Mouse (Mus musculus) urinary bladder, postnatal 14 days (tissue): ENCODE measurements around the gene Syn3.

ENCODE experiments used
- DNase-seq: peaks from one replicate; pipeline ENCODE4 v3.0.0; 2021; ENCODE audit warnings: low spot score

Gene Syn3

GRCm38 (mm10) chr10:86338121-86338715 lies 160.5 kb downstream of the Syn3 start:
- no peak for DNase-seq

DNA sequence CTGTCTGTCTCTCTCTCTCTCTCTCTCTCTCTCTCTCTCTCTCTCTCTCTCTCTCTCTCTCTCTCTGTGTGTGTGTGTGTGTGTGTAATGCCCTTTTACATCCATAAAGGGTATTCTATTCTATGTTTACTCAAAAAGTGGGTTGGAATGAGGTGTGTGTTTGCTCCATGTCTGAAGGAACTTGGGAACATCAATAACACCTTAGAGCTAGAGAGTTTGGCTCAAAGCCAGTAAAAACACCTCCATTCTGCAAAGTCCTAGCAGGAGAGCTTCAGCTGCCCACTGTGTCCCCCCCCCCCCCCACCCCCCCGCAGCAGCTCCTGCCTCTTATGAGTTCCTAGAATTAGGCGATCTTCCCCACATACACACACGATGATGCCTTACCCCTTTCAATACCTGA lies 161.5 kb downstream of the Syn3 start:
- DNase-seq: no peak

- DNase-seq: no peak
Measured at GRCm38 (mm10) chr10:86336506-86336905, 162.2 kb downstream of the Syn3 start.

DNA sequence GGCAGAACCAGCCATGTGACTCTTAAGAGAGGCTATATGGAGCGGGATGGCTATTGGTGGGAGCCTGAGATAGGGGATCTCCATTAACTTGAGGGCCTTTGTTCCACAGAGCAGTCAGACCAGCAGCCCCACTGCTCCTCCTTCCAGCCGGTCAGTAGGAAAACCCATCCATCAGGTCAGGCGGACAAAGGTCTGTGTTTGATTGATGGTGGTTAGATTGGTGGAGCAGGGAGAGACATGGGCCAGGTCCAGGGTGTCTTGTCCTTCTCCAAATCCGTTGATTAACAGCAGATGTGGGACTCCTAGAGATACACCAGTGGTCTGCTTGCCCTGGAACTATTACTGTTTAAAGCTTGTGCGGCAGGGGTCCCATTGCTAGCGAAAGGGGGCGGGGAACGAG lies 164.1 kb downstream of the Syn3 start:
- no peak for DNase-seq

DNA sequence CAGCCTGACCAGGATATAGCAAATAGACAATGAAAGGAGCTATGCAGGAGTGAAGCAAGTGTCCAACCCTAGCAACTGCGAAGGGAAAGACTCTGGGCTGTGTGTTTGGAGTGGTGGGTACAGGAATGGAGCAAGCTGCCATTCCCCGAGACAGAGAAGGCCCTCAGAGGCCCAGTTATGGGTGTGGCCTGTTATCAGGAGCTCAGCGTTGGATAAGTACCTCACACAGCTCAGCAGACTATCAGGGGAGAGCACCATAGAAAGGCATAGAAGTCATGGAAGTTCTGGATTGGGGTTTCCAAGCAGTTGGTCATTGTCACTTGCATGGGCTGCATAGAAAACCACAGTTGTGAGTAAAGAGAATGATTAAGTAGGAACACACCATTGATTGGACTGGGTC lies 165.8 kb downstream of the Syn3 start:
- no peak for DNase-seq

DNA sequence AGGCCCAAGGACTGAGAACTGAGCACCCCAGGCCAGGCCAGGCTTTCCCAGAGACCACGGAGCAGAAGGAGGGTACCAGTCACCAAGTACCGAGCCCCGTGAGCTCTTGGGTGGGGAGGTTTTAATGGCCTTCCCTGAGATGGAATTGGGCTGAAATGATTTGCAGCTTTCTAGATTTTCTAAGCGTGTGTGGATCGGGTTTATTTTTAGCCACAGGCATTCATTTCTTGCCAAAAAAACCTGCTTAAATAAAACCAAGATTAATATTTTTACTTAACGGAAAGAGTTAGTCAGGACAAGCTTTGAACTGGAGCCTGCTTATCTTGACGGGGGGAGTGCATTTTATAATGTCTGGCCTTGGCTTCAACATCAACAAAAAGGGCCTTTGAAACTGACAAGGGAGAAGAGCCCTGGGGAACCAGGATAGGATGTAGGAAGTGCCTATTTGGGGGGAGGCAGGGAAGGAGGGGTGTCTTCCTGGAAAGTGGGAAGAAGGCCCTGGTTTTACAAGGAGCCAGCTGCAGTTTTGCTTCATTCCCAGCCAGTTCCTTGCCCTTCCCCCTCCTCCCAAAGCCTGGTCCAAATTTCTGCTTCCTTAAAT lies 166.9 kb downstream of the Syn3 start:
- DNase-seq: no peak

- DNase-seq: no peak
Measured at GRCm38 (mm10) chr10:86330993-86331680, 167.6 kb downstream of the Syn3 start.

DNA sequence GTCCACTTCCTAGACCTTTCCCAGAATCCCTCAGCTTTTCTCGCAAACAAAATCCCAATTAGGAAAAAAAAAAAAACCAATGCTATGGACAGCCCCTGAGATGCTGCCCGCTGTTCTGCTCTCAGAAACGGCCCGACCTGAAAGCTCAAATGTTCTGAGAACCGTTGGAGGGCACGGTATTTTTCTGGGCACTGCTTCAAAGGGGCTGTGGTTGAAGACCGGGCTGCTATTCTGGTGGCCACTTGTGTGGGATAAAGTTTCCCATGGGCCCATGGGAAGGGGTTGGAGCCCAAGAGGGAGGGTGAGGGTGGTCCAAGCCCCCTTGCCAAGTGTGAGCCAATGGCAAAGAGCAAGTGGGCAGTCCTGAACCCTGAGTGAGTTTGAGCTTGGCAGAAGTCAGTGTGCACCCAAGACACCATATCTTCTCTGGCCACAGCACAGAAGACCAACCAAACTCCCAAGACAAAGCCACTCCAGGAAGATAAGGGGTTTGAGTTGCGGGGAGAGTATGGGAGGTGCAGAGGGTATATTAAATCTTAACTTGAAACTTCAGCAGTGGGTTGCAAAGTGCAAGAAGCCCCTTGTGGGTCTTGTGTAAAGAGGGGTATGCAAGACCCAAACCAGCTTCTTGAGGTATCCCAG lies 169.3 kb downstream of the Syn3 start:
- DNase-seq: no peak

- no peak for DNase-seq
Measured at GRCm38 (mm10) chr10:86328691-86329090, 170.0 kb downstream of the Syn3 start.

- no peak for DNase-seq
Measured at GRCm38 (mm10) chr10:86328143-86328542, 170.6 kb downstream of the Syn3 start.

DNA sequence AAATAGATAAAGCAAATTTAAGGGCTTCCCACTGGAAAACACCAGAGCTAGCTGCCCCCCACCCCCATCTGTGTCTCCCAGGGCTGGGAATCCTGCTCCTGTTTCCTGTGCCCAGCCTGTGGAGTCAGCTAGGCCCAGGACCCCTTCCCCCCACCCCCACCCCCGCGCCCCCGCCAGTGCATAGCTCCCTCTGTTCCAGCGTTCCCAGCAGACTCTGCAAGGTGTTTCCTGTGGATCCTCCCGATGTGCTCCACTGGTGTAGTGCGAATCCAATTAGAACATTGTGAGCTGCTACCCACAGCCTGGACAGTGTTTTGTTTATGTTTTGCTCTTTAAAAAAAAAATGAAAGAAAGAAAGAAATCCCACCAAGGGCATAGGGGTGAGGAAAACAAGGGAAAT lies 173.4 kb downstream of the Syn3 start:
- no peak for DNase-seq

DNA sequence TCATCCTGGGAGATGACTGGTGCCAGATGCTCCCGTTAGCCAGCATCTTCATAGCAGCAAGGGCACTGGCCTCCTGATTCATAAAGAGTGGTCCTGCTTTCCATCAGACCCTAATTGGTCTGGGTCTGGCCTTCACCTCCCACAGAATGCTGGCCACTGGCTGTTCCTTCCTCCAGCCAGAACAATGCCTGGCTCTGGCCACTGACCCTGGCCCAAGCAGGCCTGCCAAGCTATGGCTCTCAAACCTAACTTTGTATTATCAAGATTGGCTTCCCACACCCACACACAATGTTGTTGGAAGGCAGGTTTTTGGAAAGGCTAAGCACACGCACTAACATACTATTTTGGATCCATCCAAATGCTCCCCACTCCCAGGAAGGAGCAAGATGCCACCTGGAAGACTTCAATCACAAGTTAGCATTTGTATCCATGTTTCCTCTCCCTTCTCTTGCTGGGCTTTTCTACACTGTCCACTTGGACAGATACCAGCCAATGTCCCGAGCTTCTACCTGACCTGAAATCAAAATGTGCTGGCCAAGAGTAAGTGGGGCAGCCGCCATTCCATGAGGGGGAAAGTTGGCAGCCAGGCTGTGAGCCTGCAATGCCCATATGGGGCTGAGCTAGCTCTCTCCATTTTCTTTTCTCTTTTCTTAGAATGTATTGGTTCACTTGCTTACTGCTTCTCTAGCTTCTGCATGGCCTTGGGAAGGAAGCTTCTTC lies 175.3 kb downstream of the Syn3 start:
- no peak for DNase-seq

GRCm38 (mm10) chr10:86322006-86322405 lies 176.7 kb downstream of the Syn3 start:
- no peak for DNase-seq

DNA sequence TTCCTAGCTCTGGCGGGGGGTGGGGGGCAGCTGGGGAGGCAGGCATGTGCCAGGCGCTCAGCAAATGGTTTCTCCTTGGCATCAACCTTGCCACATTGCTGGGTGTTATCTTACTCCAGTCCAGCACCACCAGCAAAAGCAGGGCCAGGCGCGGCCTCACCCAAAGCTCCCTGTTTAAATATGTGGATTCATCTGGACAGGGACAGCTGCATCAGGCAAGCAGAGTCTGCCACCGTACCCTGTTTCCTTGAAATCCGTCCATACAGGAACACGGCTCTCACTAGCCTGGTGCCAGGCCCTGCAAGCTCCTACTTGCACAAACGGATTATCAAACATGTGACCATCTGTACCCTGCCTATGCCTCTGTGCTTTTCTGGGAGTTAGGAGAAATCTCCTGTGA lies 177.5 kb downstream of the Syn3 start:
- DNase-seq: peak; percentile 37

GRCm38 (mm10) chr10:86320204-86320603 lies 178.5 kb downstream of the Syn3 start:
- no peak for DNase-seq

- DNase-seq: no peak
Measured at GRCm38 (mm10) chr10:86319526-86319925, 179.2 kb downstream of the Syn3 start.

- no peak for DNase-seq
Measured at GRCm38 (mm10) chr10:86318552-86319140, 180.1 kb downstream of the Syn3 start.

DNA sequence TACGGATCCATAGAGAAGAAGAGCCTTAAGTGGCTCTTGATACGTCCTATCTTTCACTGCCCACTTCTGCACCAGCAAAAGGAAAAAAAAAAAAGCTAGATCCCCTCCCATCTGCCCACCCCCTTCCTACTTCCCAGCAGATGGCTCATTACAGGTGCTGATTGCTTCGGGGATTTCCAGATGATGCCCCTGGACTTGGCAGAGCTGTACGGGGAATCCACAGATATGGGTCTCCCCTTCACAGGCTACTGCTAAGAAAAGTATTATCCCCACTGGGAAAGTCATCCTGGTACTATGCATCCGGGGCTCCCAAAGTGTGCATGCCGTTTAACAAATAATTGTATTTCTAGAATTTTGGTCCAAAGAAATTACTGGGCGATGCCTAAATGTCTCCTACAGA lies 181.1 kb downstream of the Syn3 start:
- DNase-seq: no peak

DNA sequence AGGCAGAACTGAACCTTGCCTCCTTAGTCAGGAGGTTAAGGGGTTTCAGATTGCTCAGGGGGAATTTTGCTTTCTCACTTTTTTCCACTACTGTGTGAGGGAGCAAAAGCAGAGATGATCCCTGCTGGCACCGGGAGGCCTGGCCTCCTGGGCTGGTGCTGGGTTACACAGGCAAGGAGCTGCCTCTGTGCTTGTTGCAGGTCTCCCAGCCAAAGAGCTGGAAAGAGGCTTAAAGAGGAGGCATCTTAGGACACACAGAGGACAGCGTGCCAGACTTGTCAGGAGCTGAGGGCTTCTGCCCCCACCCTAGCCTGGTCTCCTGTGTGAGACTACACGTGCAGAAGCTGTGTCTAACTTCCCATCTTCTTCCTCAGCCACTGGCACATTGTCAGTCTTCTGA lies 183.2 kb downstream of the Syn3 start:
- no peak for DNase-seq

- no peak for DNase-seq
Measured at GRCm38 (mm10) chr10:86313448-86313847, 185.2 kb downstream of the Syn3 start.

DNA sequence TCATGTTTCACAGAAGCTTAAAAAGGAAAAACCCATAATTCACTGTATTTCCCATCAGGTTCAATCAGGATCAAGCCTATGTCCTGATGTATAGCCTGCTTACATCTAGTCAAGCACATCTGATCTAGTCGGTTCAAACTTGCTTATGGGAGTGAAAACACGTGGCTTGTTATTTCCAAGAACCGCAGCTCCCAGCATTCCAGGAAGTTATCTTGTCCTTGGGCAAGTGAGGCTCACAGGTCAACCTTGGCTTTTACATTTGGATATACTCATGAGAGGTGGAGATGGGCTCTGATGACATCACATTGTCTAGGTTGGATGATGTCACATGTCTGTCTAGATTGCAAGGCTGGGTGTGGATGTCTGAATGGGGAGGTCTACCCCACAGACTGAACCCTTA lies 185.7 kb downstream of the Syn3 start:
- no peak for DNase-seq

- peak; percentile 62 for DNase-seq
Measured at GRCm38 (mm10) chr10:86310527-86310926, 188.2 kb downstream of the Syn3 start.
